Mouse (Mus musculus) cerebellum, adult 18-20 months (tissue): ENCODE measurements around the gene Catsperz.

ENCODE experiments used
- DNase-seq, 2 experiments: peaks; one replicate each; pipeline ENCODE4 v3.0.0; 2021

Catsperz gene

GRCm38 (mm10) chr19:6925307-6925573, at the start of gene Catsperz:
Gene Catsperz, minus strand, starts transcription at chr19:6925380.
- DNase-seq: no peak

DNA sequence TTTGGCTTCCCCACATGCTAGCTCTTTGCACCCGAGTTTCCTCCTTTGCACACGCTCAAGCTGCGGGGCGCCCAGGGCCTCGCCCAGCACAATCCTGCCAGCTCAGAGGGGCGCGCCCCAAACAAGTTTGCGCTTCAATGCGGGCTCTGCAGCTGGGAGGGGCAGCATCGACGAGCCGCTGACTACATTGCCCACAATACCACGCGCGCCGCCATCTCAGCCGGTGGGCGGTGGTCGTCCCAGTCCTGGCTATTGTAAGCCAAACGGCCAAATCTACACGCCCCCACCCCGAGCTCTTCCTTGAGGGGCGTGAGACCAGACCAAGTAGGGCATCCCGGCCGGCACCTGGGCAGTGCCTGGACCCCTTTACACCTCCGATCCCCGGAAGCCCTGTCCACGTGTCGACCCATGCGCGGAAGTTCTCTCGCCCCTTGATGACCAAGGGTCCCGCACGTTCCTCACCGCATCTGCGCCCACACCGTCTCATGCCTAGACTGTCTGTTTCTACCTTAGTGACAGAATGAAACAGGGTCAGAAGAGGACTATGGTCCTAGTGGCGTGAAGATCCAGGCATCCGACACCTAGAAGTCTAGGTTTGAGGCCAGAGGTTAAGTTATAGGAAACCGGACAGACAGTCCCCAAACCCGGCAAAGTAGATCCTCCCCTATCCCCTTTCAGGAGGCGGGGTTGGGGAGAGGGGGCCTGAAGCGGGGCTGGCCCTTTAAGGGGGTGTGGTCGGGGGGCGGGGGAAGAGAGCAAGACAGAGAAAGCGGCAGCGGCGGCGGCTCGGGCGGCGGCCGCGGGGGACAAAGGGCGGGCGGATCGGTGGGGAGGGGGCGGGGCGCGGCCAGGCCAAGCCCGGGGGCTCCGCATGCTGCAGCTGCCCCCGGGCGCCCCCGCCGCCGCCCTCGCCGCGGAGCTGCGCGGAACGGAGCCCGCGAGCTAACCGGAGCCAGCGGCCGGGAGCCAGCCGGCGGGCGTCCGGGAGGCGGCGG, 49.3 kb upstream of the Catsperz start, which contains the start of gene Ppp1r14b:
Gene Ppp1r14b, plus strand, starts transcription at position 758 of the 995 bp plus-strand sequence.
- DNase-seq: peak; percentile 58 to 61

GRCm38 (mm10) chr19:6973581-6974190, 48.5 kb upstream of the Catsperz start:
- no peak for DNase-seq

DNA sequence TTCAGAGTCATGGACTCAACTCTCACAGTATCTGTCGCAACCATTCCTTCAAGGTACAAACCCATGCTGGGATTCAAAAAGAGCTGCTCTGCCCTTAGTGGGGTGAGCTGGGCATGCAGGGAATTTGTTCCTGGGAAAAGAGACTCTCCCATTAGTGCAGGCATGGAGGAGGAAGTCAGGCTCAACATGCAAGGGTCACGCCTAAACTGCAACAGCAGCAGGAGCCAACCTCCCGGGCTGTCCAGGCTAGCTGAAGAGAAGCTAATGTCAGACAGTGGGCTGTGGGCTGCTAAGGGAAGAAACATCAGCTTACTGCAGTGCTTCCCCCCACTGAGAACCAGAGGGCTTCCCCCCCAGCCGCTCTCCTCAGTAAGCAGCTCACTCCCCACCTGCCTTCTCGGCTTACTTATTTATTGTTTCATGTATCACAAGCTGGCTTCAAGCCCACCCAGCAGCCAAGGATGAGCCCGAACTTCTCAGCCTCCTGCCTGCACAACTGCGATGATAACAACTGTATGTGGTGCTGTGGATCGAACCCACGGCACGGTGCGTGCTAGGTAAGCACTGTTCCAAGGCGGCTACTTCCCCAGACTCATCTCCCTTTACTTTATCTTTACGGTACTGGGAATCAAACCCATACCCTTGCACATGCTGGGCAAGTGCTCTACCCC, 47.2 kb upstream of the Catsperz start:
- DNase-seq: no peak

DNA sequence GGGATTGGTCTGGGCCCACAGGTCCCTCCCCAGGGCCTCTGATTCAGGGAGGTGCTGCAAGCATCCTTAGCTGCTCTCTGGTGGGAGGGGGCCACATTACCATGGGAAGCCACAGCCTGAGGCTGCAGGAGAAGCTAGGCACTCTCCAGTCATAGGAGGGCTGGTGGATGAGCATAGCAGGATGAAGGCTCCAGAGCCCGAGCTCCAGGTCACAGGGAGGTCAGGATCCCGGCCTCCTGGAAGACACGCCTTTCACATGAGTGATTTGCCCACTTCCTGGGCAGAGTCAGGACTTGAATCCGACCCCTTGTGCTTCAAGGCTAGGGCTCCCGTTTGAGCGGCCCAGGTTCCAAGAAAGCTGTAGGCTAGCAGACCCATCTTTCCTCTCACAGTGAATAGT, 46.5 kb upstream of the Catsperz start:
- no peak for DNase-seq

- no peak for DNase-seq
Observed at GRCm38 (mm10) chr19:6970460-6971085, 45.4 kb upstream of the Catsperz start.

GRCm38 (mm10) chr19:6969665-6970381, 44.6 kb upstream of the Catsperz start:
- DNase-seq: peak in 1 of 2 experiments; percentile 47

- DNase-seq: no peak
Observed at GRCm38 (mm10) chr19:6969291-6969664, 44.1 kb upstream of the Catsperz start.

DNA sequence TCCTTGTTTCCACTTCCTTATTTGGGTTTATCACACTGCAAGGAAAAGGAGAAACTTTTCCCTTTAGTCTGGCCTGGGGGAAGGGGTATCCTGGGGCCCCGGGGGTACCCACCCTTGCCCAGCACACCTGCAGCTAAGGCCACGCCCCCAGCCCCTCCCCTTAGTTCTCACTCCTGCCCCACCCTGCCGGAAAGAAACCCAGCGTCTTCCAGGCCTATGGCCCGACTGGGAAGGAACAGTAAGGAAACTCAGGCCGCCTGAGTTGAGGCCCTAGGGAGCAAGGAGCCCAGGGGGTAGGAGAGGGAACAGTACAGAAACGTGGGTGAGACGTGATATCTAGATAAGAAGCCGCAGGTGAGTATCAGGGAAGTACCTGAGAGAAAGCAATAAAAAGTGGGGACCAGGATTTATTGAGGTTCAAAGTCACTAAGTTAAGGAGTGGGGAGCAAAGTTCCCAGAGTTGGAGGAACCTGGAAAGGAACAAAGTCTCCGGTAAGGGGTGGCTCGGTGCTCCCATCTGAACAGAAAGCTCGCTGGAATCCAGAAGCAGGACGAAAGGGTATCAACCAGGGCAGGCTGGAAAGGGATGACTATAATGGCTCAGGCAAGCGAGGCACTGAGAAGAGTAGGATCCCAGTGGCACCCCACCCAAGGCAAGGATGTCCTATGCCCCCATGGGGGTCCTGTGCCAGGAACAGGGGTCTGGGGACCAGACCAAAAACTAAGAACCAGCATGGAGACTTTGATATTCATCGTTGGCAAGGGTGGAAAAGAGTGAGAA, 43.5 kb upstream of the Catsperz start:
- DNase-seq: no peak

DNA sequence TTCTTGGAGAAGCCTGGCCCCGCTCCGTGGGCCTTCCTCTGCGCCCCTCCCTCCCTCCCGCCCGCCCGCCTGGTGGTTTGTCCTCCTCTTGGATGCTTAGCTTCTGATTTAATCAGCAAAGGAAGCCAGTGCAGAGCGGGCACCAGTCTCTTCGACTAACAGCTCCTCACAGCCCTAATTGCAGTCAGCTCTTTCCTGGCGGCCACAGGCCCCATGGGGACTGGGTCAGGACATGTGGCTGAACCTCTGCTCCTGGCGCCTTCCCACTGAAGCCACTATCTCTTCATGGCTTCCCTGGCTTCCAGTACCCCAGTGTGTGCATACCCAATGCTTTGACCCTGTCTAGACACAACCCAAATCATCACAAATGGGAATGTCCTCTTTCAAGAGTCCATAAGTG, 31.3 kb upstream of the Catsperz start:
- DNase-seq: no peak

GRCm38 (mm10) chr19:6955424-6955823, 30.2 kb upstream of the Catsperz start:
- DNase-seq: no peak

DNA sequence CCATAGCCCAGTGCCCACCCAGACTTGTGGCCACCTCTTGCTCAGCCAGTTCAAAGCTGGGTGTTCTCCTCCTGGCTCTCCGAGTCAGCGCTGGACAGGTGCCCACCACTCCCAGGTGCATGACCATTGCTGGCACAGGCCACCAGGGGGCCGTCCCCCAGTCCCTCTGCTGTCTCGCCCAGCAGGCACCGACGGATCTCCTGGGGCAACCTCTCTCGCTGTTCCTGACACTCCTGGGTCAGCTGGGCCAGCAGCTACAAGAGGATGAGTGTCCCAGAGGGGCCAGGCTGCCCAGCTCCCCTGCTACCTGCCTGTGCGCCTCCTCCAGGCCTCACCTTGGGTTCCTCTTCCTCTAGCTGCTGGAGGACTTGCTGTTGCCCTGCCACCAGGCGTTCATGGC, 28.9 kb upstream of the Catsperz start:
- peak in 1 of 2 experiments; percentile 46 for DNase-seq

- DNase-seq: peak in 1 of 2 experiments; percentile 27
Observed at GRCm38 (mm10) chr19:6952712-6953037, 27.5 kb upstream of the Catsperz start.

DNA sequence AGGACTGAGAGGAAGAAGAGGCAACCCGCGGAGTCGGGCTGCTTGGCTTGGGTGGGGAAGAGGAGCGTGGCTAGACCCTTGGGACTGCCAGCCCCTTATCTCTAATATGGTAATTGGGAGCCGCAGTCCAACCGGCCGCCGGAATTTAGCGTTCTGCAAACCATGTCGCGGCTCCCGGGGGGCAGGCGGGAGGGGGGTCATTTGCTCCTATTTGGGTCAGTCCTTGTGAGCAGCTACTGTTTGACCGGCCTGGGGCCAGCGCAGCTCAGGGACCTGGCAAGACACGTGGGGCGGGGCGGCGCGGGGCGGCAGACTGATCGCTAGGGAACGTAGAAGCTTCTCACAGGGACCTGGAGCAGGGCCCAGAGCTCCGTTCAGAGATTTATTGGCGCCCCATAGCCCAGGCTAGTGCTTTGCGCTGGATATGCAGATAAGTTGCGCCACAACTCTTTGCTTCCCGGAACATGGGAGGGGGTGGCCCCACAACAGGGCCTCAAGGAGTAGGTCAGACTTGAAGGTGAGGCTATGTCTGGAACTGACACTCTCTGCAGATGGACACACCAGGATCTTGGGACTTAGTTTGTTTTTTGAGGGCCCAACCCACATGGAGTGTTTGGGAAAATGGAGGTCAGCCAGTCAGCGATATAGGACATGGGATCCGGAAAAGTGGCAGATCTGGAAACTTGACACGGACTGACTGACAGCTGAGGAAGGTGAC, 27.0 kb upstream of the Catsperz start:
- DNase-seq: peak; percentile 78

DNA sequence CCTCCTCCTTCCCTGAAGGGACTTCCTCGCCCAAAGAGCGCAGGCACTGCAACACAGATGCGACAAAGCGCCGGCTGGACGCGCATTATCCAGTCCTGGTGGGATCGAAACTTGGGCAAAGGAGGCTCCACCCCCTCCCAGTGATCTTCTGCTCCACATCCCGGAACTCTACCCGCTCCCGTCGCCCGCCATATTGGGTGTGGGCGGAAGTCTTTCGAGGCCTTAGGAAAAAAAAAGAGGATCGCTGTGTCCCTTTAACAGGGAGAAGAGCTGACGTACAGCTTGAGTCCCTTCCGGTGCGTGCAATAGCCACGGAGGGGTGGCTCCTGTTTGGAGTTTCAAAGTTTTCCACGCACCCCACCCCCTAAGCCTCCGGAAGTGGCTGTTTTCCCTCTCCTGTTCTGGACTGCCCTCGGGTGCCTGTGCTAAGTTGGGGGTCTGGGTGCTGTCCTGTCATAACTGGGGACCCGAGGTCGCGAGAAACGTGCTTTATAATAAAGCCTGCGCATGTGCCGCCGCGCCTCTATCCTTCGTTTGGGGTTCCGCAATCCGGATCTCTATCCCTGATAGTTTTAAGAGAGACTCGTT, 26.3 kb upstream of the Catsperz start:
- DNase-seq: peak; percentile 91 to 96

DNA sequence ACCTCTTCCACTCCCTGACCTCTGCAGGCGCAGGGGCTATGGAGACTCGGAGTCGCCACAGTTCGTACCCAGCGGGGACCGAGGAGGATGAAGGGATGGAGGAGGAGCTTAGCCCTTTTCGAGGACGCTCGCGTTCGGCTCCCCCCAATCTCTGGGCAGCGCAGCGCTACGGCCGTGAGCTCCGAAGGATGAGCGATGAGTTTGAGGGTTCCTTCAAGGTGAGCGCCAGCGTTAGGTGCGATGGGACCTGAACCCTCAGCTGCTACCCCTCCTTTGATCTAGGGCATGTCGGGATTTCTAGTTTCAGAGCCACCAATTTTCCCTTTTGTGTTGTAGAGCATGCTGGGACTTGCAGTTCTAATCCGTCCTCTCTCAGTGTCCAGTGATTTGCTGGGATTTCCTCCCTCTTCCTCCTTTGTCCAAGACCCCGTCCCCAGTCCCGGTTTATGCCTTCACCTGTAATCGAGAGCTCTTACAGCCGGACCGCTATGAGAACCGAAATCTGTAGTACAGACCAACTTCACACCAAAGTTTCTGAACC, 25.5 kb upstream of the Catsperz start:
- DNase-seq: peak; percentile 65 to 66

DNA sequence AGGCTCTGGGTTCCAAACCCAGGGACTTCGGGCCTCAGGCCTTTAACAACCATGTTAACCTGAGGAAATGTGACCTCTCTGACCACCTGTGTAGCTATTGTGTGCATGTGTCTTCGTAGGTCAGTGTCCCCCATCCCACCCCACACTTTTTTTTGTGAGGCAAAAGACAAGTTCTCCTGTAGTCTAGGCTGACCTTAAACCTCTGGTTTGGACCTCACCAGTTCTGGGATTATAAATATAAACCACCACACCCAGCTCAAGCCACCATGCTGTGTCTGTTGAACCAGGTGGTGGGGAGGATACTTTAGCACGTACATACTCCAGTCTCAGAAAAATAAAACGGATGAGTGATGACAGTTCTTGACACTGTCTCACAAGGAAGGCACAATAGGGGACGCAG, 24.8 kb upstream of the Catsperz start:
- DNase-seq: no peak

GRCm38 (mm10) chr19:6949532-6949931, 24.4 kb upstream of the Catsperz start:
- no peak for DNase-seq

DNA sequence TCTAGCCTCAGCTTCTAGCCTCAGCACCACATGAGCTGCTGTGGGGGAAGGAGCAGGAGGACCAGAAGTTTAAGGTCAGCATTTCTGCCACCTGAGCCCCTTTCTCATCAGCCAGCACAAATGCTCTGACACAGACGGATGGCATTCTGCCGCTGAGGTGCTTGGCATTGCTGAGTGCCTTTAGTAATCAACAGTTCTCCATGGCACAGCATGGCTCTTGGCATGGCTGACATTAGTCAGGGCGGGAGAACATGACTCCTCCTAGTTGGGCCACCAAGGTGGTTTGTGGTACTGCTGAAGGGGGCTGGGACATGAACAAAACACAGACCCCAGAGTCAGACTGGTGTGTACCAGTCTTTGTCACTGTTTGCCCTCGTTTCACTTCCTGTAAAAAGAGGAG, 23.0 kb upstream of the Catsperz start:
- DNase-seq: peak; percentile 73 to 81

DNA sequence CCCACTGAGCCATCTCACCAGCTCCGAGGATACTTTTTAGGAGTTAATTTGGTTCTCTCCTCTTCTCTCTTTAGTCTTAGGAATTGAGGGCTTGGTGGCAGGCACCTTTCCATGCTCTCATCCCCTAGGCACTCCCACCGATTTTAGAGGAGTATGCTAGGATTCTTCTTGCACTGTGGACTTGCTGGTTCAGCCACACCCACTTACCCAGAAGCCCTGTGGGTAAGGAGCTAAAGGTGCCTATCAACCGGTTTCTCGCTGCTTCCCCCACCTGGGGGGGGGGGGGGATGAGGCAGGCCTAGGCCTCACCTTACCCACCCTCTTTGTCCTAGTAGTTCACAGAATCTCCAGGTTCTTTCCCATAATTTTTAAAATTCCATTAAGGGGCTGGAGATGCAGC, 22.6 kb upstream of the Catsperz start:
- no peak for DNase-seq
